Mouse (Mus musculus) liver, embryonic 13.5 days (tissue): ENCODE results near the gene Tarbp2. TPM values are rescaled to one million over a fixed set of nuclear protein-coding genes. Genes with fewer than 3 reads are reported as not detected.

ENCODE experiments used
- ATAC-seq: fragments of 200-750 bp; cut with Nextera tagmentation; 2 replicates; pipeline ENCODE4 v1.8.0; 2017; ENCODE audit warnings: low read depth, mild to moderate bottlenecking, moderate number of reproducible peaks, moderate library complexity
- DNase-seq: peaks from one replicate; pipeline ENCODE4 v3.0.0; 2022
- H3K27ac ChIP-seq: fragments of 300-500 bp; sonication (generic); 2 replicates; pipeline ENCODE4 v1.5.1; 2015; ENCODE audit warnings: moderate library complexity, mild to moderate bottlenecking, inconsistent platforms
- H3K27me3 ChIP-seq: fragments of 300-500 bp; sonication (generic); 2 replicates; pipeline ENCODE4 v1.6.1; 2015; ENCODE audit warnings: mild to moderate bottlenecking, inconsistent platforms
- H3K36me3 ChIP-seq: fragments of 300-500 bp; sonication (generic); 2 replicates; pipeline ENCODE4 v1.6.1; 2015; ENCODE audit warnings: mild to moderate bottlenecking, inconsistent platforms
- H3K4me1 ChIP-seq: fragments of 300-500 bp; sonication (generic); replicated peaks from 2 replicates; pipeline ENCODE4 v1.6.1; 2015; ENCODE audit warnings: inconsistent platforms
- H3K4me2 ChIP-seq: fragments of 300-500 bp; sonication (generic); 2 replicates; pipeline ENCODE4 v1.6.1; 2015; ENCODE audit warnings: inconsistent platforms, mild to moderate bottlenecking, moderate library complexity
- H3K4me3 ChIP-seq: fragments of 300-500 bp; sonication (generic); replicated peaks from 2 replicates; pipeline ENCODE4 v1.5.1; 2015; ENCODE audit warnings: mild to moderate bottlenecking, inconsistent platforms
- H3K9ac ChIP-seq: fragments of 300-500 bp; sonication (generic); 2 replicates; pipeline ENCODE4 v1.6.1; 2015; ENCODE audit warnings: mild to moderate bottlenecking, inconsistent platforms
- H3K9me3 ChIP-seq: fragments of 300-500 bp; sonication (generic); replicated peaks from 2 replicates; pipeline ENCODE4 v1.6.1; 2016; ENCODE audit warnings: inconsistent platforms
- WGBS: fragments of 180-500 bp; shearing (Covaris S2); methylation state at CpG from one replicate; pipeline ENCODE4 v1.1.7; 2015; ENCODE audit not compliant: insufficient replicate concordance; 5-methylcytosine and 5-hydroxymethylcytosine counted together
- polyA plus RNA-seq: library from polyadenylated mRNA; unstranded; fragments of >200 nt; fragmentation: Nextera tagmentation; extraction: Ambion mirVana; gene quantifications from 2 replicates; pipeline ENCODE4 v1.2.1, GENCODE M21; 2015

Gene Tarbp2
- polyA plus RNA-seq, 1 experiment from 2014 or later, result 52.2 TPM

GRCm38 (mm10) chr15:102562491-102562890 lies 44.5 kb downstream of the Tarbp2 start:
- Histone ChIP-seq H3K9me3 (no peaks in the 10 kb centered on the region), H3K4me3 (no peak overlapping the region), H3K27ac (no peak overlapping the region), H3K9ac (no peak overlapping the region), H3K4me1 (no peaks in the 10 kb centered on the region), H3K27me3 (no peaks in the 10 kb centered on the region), H3K36me3 (peaks cover 18% of the 10 kb centered on the region), H3K4me2 (no peak overlapping the region)
- ATAC-seq (no peak), DNase-seq (no peak)
- WGBS, result 91% methylated on average over 1 of the region's 1 CpGs

- Histone ChIP-seq H3K9me3 (no peaks in the 10 kb centered on the region), H3K4me3 (no peak overlapping the region), H3K27ac (no peak overlapping the region), H3K27me3 (no peaks in the 10 kb centered on the region), H3K9ac (no peak overlapping the region), H3K4me2 (no peak overlapping the region), H3K4me1 (no peaks in the 10 kb centered on the region), H3K36me3 (peaks cover 18% of the 10 kb centered on the region)
- 81% methylated on average over 3 of the region's 3 CpGs for WGBS
- no peak for ATAC-seq
- no peak for DNase-seq
Observed at GRCm38 (mm10) chr15:102563061-102563460, 45.1 kb downstream of the Tarbp2 start.

- H3K9ac ChIP-seq, result no peak overlapping the region
- peaks cover 18% of the 10 kb centered on the region for H3K36me3 ChIP-seq
- ATAC-seq (no peak), DNase-seq (no peak)
- H3K27me3 ChIP-seq, result no peaks in the 10 kb centered on the region
- no peak overlapping the region for H3K27ac ChIP-seq
- H3K4me2 ChIP-seq, result no peak overlapping the region
- H3K9me3 ChIP-seq, result no peaks in the 10 kb centered on the region
- H3K4me1 ChIP-seq, result no peaks in the 10 kb centered on the region
- 85% methylated on average over 5 of the region's 5 CpGs for WGBS
- no peak overlapping the region for H3K4me3 ChIP-seq
Observed at GRCm38 (mm10) chr15:102563681-102564080, 45.7 kb downstream of the Tarbp2 start.

GRCm38 (mm10) chr15:102567849-102568248 lies 49.9 kb downstream of the Tarbp2 start:
- H3K4me3 ChIP-seq, result no peak overlapping the region
- no peak overlapping the region for H3K27ac ChIP-seq
- no peaks in the 10 kb centered on the region for H3K27me3 ChIP-seq
- DNase-seq (no peak), ATAC-seq (no peak)
- H3K9ac ChIP-seq, result no peak overlapping the region
- H3K9me3 ChIP-seq, result no peaks in the 10 kb centered on the region
- whole genome bisulfite sequencing, result 76% methylated on average over 2 of the region's 2 CpGs
- H3K4me1 ChIP-seq, result no peaks in the 10 kb centered on the region
- no peak overlapping the region for H3K4me2 ChIP-seq
- peaks cover 6% of the 10 kb centered on the region for H3K36me3 ChIP-seq

- Histone ChIP-seq H3K4me2 (no peak overlapping the region), H3K27me3 (no peaks in the 10 kb centered on the region), H3K4me1 (no peaks in the 10 kb centered on the region), H3K27ac (no peak overlapping the region), H3K4me3 (no peak overlapping the region), H3K9me3 (no peaks in the 10 kb centered on the region), H3K9ac (no peak overlapping the region), H3K36me3 (peaks cover 4% of the 10 kb centered on the region; the same call in 1 of the 2 replicates)
- 74% methylated on average over 3 of the region's 3 CpGs for WGBS
- ATAC-seq (no peak), DNase-seq (no peak)
Observed at GRCm38 (mm10) chr15:102572081-102572480, 54.1 kb downstream of the Tarbp2 start.

Other genes with a start within 250 kb of the Tarbp2 start
- not detected in 2 replicates for gene Gm9918, start 247.6 kb upstream of the Tarbp2 start, polyA plus RNA-seq
- gene Mfsd5, start 238.7 kb upstream of the Tarbp2 start, polyA plus RNA-seq, result 29.0 and 33.7 TPM in 2 replicates
- gene Espl1, start 221.9 kb upstream of the Tarbp2 start, polyA plus RNA-seq, result 23.3 and 26.3 TPM in 2 replicates
- 133 and 151 TPM in 2 replicates for gene Pfdn5, start 192.1 kb upstream of the Tarbp2 start, polyA plus RNA-seq
- gene Myg1, start 186.5 kb upstream of the Tarbp2 start, polyA plus RNA-seq, result 46.0 and 48.6 TPM in 2 replicates
- 60.9 and 61.9 TPM in 2 replicates for gene Aaas, start 167.4 kb upstream of the Tarbp2 start, polyA plus RNA-seq
- gene Sp7, start 151.0 kb upstream of the Tarbp2 start, polyA plus RNA-seq, result 0.07 and 0.09 TPM in 2 replicates
- 4.0 and 4.3 TPM in 2 replicates for gene Sp1, start 112.0 kb upstream of the Tarbp2 start, polyA plus RNA-seq
- 0.14 and 0.42 TPM in 2 replicates for gene Amhr2, start 72.8 kb upstream of the Tarbp2 start, polyA plus RNA-seq
- gene Prr13, start 59.2 kb upstream of the Tarbp2 start, polyA plus RNA-seq, result 108 and 112 TPM in 2 replicates
- 91.4 and 92.1 TPM in 2 replicates for gene Pcbp2, start 47.7 kb upstream of the Tarbp2 start, polyA plus RNA-seq
- not detected in 2 replicates for gene Gm10337, start 14.5 kb upstream of the Tarbp2 start, polyA plus RNA-seq
- gene Map3k12, start 1.1 kb upstream of the Tarbp2 start, polyA plus RNA-seq, result 1.8 and 2.1 TPM in 2 replicates
- gene Npff, start 6.8 kb downstream of the Tarbp2 start, polyA plus RNA-seq, result 0.93 and 1.1 TPM in 2 replicates
- gene Gm28047, start 106.9 kb downstream of the Tarbp2 start, polyA plus RNA-seq, result not detected in 2 replicates
- 8.6 and 9.0 TPM in 2 replicates for gene Atf7, start 107.3 kb downstream of the Tarbp2 start, polyA plus RNA-seq
- 32.5 and 38.7 TPM in 2 replicates for gene Atp5g2, start 154.2 kb downstream of the Tarbp2 start, polyA plus RNA-seq
- gene Calcoco1, start 204.0 kb downstream of the Tarbp2 start, polyA plus RNA-seq, result 9.0 and 11.3 TPM in 2 replicates